Mouse (Mus musculus): ENCODE measurements at regions not wholly inside any gene's neighbourhood (a gene's known extent, or its start where the extent isn't known, plus 50 kb on each side); places are given as distances from the start of the nearest gene placed in this dataset.

DNA sequence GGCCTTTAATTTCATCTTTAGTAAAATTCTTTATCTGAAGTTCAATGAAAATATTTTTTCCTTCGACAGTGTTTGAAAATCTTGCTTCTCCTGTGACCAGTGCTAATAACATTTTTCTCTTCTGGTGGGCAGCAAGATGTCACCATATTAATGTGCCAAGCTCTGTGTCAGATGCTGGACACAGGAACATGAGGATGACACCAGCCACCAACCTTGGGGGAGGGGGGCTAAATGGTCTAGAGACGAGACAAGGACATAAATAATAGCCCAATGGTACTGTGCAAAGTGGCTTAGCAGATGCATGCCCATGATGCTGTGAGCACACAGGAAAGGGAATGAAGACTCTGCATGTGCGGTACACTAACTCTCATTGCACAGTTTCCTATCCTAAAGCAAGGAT is 373.8 kb downstream of the Nuf2 start:
- no peak for DNase-seq (ENCODE audit: low spot score in 2 of 2)

GRCm38 (mm10) chr1:169156875-169157274 is 374.4 kb downstream of the Nuf2 start:
- no peak for DNase-seq (ENCODE audit: low spot score in 2 of 2)

GRCm38 (mm10) chr1:169155484-169156459 is 375.5 kb downstream of the Nuf2 start:
- DNase-seq (ENCODE audit: low spot score in 2 of 2): peak in 1 of 2 experiments; percentile 86

- no peak for DNase-seq (ENCODE audit: low spot score in 2 of 2)
Measured at GRCm38 (mm10) chr1:169142216-169142615, 389.0 kb downstream of the Nuf2 start.

DNA sequence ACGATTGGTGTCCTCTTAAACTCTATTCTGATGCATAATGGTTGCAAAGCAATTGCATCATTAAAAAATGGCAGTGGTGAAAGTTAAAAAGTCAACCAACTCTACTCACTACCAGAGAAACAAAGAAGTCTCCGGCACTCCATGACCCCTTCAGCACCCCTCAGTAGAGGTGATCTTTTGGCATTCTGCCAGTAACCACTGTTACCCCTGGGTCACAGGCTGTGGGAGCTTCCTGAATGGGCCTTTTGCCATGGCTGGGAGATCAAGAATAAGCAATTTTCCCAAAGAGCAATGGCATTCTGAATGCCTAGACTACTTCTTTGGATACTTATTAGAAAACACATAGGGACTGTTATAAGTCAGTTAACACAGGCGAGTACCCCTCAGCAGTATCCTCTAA is 391.2 kb downstream of the Nuf2 start:
- no peak for DNase-seq (ENCODE audit: low spot score in 2 of 2)

- DNase-seq (ENCODE audit: low spot score in 2 of 2): no peak
Measured at GRCm38 (mm10) chr1:169139507-169139906, 391.8 kb downstream of the Nuf2 start.

DNA sequence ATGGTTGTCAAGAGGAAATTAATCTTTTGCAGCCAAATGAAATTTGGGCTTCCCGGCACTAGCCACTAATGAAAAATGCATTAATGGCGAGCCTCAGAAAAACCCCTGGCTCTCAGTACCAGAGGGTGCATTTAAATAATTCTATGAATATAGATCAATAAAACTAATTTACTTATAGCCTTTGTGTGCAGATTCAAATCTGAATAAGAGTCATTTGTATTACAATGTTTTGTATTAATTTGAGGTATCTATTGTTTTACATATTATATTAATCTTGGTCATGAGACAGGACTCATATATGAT is 392.1 kb downstream of the Nuf2 start:
- no peak for DNase-seq (ENCODE audit: low spot score in 2 of 2)

DNA sequence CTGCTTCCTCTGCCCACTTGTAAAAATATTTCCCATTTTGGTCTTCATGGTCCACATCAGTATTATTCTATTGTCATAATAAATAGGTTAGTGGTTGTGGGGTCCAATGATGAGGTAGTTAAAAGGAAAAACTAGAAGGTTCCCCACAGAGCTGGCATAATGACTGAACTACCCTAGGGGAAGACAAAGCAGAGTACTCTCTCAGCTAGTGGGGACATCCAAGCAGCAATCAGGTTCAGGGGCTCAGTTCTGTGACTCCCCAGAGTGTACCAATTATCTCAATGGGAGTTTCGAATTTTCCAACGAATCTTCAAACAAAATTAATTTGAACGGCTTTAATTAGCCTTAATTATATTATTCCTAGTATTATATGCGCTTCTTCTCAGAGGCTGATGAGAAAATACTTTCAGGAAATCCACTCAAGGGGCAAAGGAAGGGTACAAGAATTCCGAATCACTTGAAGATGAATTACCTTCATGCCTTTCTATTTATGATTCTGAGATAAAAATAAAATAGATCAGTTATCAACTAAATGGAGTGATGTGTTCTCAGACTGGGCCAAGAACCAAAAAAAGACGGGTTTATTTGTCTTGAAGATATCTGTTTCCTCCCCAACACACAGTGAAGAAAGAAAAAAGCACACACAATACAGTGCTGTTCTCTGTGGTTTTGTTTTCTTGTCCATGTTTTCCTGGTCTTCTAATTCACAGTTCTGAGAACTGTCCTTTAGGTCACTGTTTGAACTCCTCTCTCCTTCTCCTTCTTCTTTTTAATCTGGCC is 392.7 kb downstream of the Nuf2 start:
- no peak for DNase-seq (ENCODE audit: low spot score in 2 of 2)

- DNase-seq (ENCODE audit: low spot score in 2 of 2): no peak
Measured at GRCm38 (mm10) chr1:169135542-169135941, 395.7 kb downstream of the Nuf2 start.

DNA sequence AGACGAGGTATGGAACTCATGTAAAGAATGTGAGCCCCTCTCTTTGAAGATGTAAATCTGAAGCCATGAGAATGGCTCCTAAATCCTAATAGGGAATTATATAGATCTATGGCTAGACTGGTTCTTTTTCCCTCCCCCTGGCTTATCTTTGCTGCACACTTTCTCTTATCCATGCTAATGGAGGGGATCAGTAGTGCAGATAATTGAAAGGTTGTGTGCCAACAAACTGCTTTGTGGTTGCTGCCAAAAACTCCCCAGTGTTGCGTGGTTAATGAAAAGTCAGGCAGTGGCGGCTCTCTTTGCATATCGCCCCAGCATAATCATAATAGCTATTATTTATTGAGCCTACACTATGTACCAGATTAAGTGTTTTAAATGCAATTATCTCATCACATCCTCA is 427.6 kb downstream of the Nuf2 start:
- no peak for DNase-seq (ENCODE audit: low spot score in 2 of 2)

DNA sequence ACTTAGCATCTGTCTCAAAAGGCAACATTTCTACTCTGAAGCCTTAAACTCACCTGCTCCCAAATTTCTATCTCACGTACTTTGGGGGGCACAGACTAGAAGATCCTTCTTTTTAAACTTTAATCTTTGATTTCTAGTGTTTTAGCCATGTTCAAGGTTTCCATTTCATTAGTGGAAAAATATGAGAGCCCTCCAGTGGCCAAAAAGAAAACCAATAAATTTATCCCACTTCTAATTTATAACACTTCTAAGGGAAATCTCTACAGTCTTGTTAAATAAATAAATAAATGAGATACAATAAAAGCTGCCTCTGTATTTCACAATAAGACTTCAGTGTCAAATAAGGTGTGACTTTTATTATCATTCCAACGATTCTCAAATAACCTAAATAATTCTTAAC is 428.2 kb downstream of the Nuf2 start:
- no peak for DNase-seq (ENCODE audit: low spot score in 2 of 2)

DNA sequence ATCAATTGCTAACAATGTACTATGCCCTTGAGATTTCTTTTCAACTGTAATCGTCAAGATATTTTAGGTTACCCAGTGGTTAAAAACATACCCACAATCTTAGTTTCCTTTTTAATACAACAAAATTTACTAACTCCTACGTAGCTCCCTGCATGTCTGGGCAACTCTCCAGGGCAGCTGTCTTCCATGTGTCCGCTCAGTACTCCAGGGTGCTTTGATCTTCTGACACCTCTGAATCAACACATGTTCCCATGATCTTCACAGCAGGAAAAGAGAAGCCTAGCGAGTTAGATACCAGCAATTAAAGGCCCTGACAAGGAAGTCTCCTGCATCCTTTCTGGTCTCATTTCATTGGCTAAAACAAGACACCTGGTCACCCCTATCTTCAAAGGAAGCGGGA is 432.0 kb downstream of the Nuf2 start:
- DNase-seq (ENCODE audit: low spot score in 2 of 2): no peak

- no peak for DNase-seq (ENCODE audit: low spot score in 2 of 2)
Measured at GRCm38 (mm10) chr1:169096737-169097136, 434.5 kb downstream of the Nuf2 start.

GRCm38 (mm10) chr1:169093602-169094354 is 437.5 kb downstream of the Nuf2 start:
- no peak for DNase-seq (ENCODE audit: low spot score in 2 of 2)

- no peak for DNase-seq (ENCODE audit: low spot score in 2 of 2)
Measured at GRCm38 (mm10) chr1:169086032-169086431, 445.2 kb downstream of the Nuf2 start.

GRCm38 (mm10) chr1:169080686-169081085 is 450.6 kb downstream of the Nuf2 start:
- no peak for DNase-seq (ENCODE audit: low spot score in 2 of 2)

DNA sequence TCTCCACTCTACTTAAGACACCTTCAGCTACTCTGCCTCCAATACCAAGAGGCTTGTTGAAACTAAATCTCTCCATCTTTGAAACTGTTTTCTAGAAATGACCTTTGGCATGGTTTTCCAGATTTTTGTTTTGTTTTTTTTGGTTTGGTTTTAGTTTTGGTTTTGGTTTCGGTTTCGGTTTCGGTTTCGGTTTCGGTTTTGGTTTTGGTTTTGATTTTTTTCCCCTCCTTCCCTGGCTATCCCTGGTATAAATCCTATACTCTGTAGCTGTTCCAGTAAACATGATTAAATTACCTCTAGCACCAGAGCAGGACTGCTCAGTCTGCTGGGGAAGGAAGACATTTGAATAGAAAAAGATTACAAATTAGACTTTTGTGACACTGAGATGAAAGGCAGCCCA is 454.0 kb downstream of the Nuf2 start:
- no peak for DNase-seq (ENCODE audit: low spot score in 2 of 2)

GRCm38 (mm10) chr1:169076006-169076405 is 455.3 kb downstream of the Nuf2 start:
- DNase-seq (ENCODE audit: low spot score in 2 of 2): no peak

DNA sequence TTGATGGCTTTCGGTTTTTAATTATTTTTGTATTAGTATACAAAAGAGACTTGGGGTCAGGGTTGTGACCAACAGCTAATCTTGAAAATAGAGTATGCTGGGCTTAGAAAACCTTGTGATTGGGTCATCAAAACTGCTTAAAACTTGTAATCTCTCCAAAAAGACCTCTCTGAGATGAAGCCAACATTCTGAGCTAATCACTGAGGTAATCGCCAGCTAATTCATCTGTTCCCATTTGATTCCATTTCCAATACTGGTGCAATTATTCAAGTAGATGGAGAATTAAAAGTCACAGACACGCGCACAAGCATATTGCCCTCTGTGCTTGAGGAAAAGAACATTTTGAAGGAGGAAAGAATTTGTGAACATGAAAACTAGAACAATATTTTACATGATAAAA is 459.9 kb downstream of the Nuf2 start:
- DNase-seq (ENCODE audit: low spot score in 2 of 2): no peak

DNA sequence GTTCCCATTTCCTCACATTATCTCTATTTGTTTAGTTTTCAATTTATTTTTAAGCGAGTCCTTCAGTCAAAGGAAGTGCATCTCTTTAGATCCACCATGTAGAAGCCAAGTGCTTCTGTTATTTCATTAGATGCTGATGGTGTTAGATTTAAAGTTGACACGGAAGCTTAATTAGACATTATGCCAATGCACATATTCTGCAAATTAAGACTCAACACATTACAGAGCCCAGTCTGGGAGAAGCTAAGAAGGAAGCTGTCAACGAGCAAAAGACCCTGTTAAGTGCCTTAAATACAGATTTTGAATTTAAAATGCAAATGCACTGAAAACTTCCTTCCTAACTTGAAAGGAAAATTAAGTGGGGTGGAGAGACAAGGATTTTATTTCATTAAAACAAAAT is 461.6 kb downstream of the Nuf2 start:
- DNase-seq (ENCODE audit: low spot score in 2 of 2): no peak

DNA sequence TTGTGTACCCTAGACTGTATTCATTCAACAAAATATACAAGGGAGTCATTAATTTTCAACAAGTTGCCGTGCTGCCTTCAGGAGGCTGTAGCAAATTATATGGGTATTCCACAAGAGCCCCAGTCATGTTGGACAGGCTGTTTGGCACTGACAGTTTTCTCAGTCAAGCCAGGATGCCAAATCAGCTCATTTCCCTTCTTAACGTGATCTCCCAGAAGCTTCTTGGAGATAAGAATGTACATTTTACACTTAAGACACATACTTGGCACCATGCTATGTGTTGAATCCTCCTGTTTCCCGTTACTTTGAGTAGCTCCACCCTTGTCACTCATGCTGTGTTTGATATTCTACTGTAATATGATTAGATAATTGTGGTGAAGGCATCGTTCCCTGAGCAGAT is 464.5 kb downstream of the Nuf2 start:
- DNase-seq (ENCODE audit: low spot score in 2 of 2): no peak

DNA sequence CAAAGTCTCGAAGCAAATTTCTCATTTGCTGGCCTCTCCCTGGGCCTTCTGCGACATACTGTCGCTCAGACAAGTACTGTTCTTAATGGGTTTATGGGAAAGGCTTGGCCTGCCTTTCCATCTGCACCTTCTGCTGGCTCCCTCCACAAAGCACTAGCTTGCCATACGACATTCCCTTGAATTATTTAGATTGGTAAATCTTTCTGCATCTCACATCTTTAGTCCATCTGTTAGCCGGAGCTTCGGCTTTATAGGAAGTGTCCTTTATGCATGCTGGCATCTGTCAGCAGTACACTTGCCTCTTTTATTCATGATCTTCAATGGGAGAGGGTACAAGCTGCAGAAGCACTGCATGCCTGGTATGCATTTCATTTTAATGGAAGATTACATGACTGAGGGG is 470.6 kb downstream of the Nuf2 start:
- peak in 1 of 2 experiments; percentile 14 for DNase-seq (ENCODE audit: low spot score in 2 of 2)
